Mouse (Mus musculus): ENCODE measurements at regions not wholly inside any gene's neighbourhood (a gene's known extent, or its start where the extent isn't known, plus 50 kb on each side); places are given as distances from the start of the nearest gene placed in this dataset.

GRCm38 (mm10) chr14:100867790-100868189 is 332.3 kb downstream of the Prr30 start:
- no peak for DNase-seq
- Histone ChIP-seq H3K36me3 (ENCODE audit: control insufficient read depth, insufficient read depth, low read length) (no peaks in the 10 kb centered on the region), H3K4me3 (no peak overlapping the region), H3K79me2 (replicated peaks; ENCODE audit: control insufficient read depth, insufficient read depth, low read length) (no peaks in the 10 kb centered on the region), H3K27ac (no peak overlapping the region), H3K4me1 (ENCODE audit: control insufficient read depth, insufficient read depth, low read length) (no peaks in the 10 kb centered on the region), H3K9ac (ENCODE audit: low read depth, low read length) (no peak overlapping the region), H3K27me3 (ENCODE audit: control insufficient read depth, insufficient read depth, low read length) (no peaks in the 10 kb centered on the region)
- intact Hi-C loops (cut with DNase I): no loop called here
- 70% methylated on average over 3 of the region's 3 CpGs for WGBS
- TF ChIP-seq CTCF (IDR thresholded peaks at IDR 0.05) (no peak), POLR2A (IDR thresholded peaks at IDR 0.05; ENCODE audit: insufficient read depth, low read depth, low read length) (no peak), EP300 (IDR thresholded peaks at IDR 0.05; ENCODE audit: insufficient read depth, low read depth, low read length) (no peak)

- no peaks in the 10 kb centered on the region for H3K27me3 ChIP-seq (ENCODE audit: control insufficient read depth, insufficient read depth, low read length)
- no peak overlapping the region for H3K4me3 ChIP-seq
- no peak overlapping the region for H3K27ac ChIP-seq
- TF ChIP-seq POLR2A (IDR thresholded peaks at IDR 0.05; ENCODE audit: insufficient read depth, low read depth, low read length) (no peak), CTCF (IDR thresholded peaks at IDR 0.05) (no peak), EP300 (IDR thresholded peaks at IDR 0.05; ENCODE audit: insufficient read depth, low read depth, low read length) (no peak)
- H3K9ac ChIP-seq (ENCODE audit: low read depth, low read length): no peak overlapping the region
- no peaks in the 10 kb centered on the region for H3K4me1 ChIP-seq (ENCODE audit: control insufficient read depth, insufficient read depth, low read length)
- no peaks in the 10 kb centered on the region for H3K79me2 ChIP-seq (replicated peaks; ENCODE audit: control insufficient read depth, insufficient read depth, low read length)
- no peaks in the 10 kb centered on the region for H3K36me3 ChIP-seq (ENCODE audit: control insufficient read depth, insufficient read depth, low read length)
- no peak for DNase-seq
- WGBS: 73% methylated on average over 2 of the region's 2 CpGs
- intact Hi-C loops (cut with DNase I): no loop called here
Observed at GRCm38 (mm10) chr14:100864792-100865191, 335.3 kb downstream of the Prr30 start.

DNA sequence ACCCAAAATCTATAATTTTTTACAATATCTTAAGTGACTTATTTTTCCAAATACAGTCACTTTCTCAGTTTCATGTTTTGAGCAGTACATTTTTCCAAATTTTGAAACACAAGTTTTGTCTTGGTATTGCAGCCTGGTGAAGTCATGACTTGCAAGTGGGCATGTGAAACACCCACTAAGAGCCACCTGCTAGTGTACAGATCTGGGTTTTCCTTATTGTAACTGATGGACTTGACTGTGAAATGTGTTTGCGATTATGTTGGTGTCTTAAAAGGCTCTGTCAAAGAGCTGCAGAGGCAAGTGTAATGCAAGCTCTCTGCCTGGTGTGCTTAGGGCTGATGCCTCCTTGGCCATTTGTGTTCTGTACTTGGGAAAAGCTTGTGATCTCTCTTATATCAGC is 336.0 kb downstream of the Prr30 start:
- WGBS: 98% methylated on average over 1 of the region's 1 CpGs
- intact Hi-C loops (cut with DNase I): no loop called here
- no peaks in the 10 kb centered on the region for H3K36me3 ChIP-seq (ENCODE audit: control insufficient read depth, insufficient read depth, low read length)
- H3K27ac ChIP-seq: no peak overlapping the region
- no peak for DNase-seq
- H3K79me2 ChIP-seq (replicated peaks; ENCODE audit: control insufficient read depth, insufficient read depth, low read length): no peaks in the 10 kb centered on the region
- H3K4me1 ChIP-seq (ENCODE audit: control insufficient read depth, insufficient read depth, low read length): no peaks in the 10 kb centered on the region
- no peak overlapping the region for H3K9ac ChIP-seq (ENCODE audit: low read depth, low read length)
- no peaks in the 10 kb centered on the region for H3K27me3 ChIP-seq (ENCODE audit: control insufficient read depth, insufficient read depth, low read length)
- no peak overlapping the region for H3K4me3 ChIP-seq
- TF ChIP-seq POLR2A (IDR thresholded peaks at IDR 0.05; ENCODE audit: insufficient read depth, low read depth, low read length): no peak
- TF ChIP-seq CTCF (IDR thresholded peaks at IDR 0.05): no peak
- TF ChIP-seq EP300 (IDR thresholded peaks at IDR 0.05; ENCODE audit: insufficient read depth, low read depth, low read length): no peak

- H3K36me3 ChIP-seq (ENCODE audit: control insufficient read depth, insufficient read depth, low read length): no peaks in the 10 kb centered on the region
- H3K4me3 ChIP-seq: no peak overlapping the region
- no peak overlapping the region for H3K27ac ChIP-seq
- TF ChIP-seq CTCF (IDR thresholded peaks at IDR 0.05): no peak
- H3K27me3 ChIP-seq (ENCODE audit: control insufficient read depth, insufficient read depth, low read length): no peaks in the 10 kb centered on the region
- no peaks in the 10 kb centered on the region for H3K4me1 ChIP-seq (ENCODE audit: control insufficient read depth, insufficient read depth, low read length)
- WGBS: 65% methylated on average over 3 of the region's 3 CpGs
- no peak for DNase-seq
- intact Hi-C loops (cut with DNase I): no loop called here
- H3K79me2 ChIP-seq (replicated peaks; ENCODE audit: control insufficient read depth, insufficient read depth, low read length): no peaks in the 10 kb centered on the region
- no peak overlapping the region for H3K9ac ChIP-seq (ENCODE audit: low read depth, low read length)
Observed at GRCm38 (mm10) chr14:100842828-100843227, 357.3 kb downstream of the Prr30 start.

Measured in heart, adult 2 months (tissue).